Mouse (Mus musculus) C2C12 (cell line): ENCODE results near the gene Abca13. TPM values are rescaled to one million over a fixed set of nuclear protein-coding genes. Genes with fewer than 3 reads are reported as not detected.

ENCODE experiments used
- H3K27me3 ChIP-seq: one replicate; pipeline ENCODE4 v1.6.1; 2011; ENCODE audit not compliant: control insufficient read depth, insufficient read depth, insufficient read length
- H3K36me3 ChIP-seq: one replicate; pipeline ENCODE4 v1.6.1; 2011; ENCODE audit not compliant: control insufficient read depth, insufficient read depth
- H3K4me3 ChIP-seq: one replicate; pipeline ENCODE4 v1.5.1; 2011; ENCODE audit warnings: mild to moderate bottlenecking, control low read depth; ENCODE audit not compliant: poor library complexity, insufficient read depth, severe bottlenecking
- H3K79me2 ChIP-seq: one replicate; pipeline ENCODE4 v1.6.1; 2011; ENCODE audit not compliant: control insufficient read depth, insufficient read depth
- H3K79me3 ChIP-seq: one replicate; pipeline ENCODE4 v1.6.1; 2011; ENCODE audit warnings: low read depth, control low read depth
- H3ac ChIP-seq: one replicate; pipeline ENCODE3; 2011; ENCODE audit warnings: low read depth; ENCODE audit not compliant: control insufficient read depth, insufficient read length
- CEBPB ChIP-seq: IDR thresholded peaks from one replicate; pipeline ENCODE4 v1.6.1; 2011; ENCODE audit warnings: low read depth, mild to moderate bottlenecking, control low read depth, moderate library complexity
- CTCF ChIP-seq: IDR thresholded peaks from one replicate; pipeline ENCODE4 v1.5.1; 2011; ENCODE audit not compliant: control insufficient read depth, insufficient read depth, insufficient read length
- FOSL1 ChIP-seq: IDR thresholded peaks from one replicate; pipeline ENCODE4 v1.8.0; 2011; ENCODE audit warnings: mild to moderate bottlenecking, low read length; ENCODE audit not compliant: poor library complexity, insufficient read depth, severe bottlenecking
- MAX ChIP-seq: IDR thresholded peaks from one replicate; pipeline ENCODE4 v1.6.1; 2011; ENCODE audit warnings: mild to moderate bottlenecking, control low read depth
- MYOD1 ChIP-seq: IDR thresholded peaks from one replicate; pipeline ENCODE4 v1.6.1; 2011; ENCODE audit warnings: low read depth; ENCODE audit not compliant: control insufficient read depth, insufficient read length
- MYOG ChIP-seq: IDR thresholded peaks from one replicate; pipeline ENCODE4 v1.6.1; 2011; ENCODE audit not compliant: control insufficient read depth, insufficient read length; ENCODE audit errors: extremely low read depth
- USF1 ChIP-seq: IDR thresholded peaks from one replicate; pipeline ENCODE4 v1.6.1; 2011; ENCODE audit warnings: low read depth, mild to moderate bottlenecking, control low read depth, moderate library complexity
- polyA plus RNA-seq: library from polyadenylated mRNA; unstranded; fragments of >200 nt; fragmentation: generic; extraction: Trizol; gene quantifications from one replicate; pipeline ENCODE4 v1.2.1, GENCODE M21; 2012; ENCODE audit warnings: missing spikeins

Gene Abca13
- polyA plus RNA-seq, 1 experiment = 0.04 TPM

- H3K36me3 ChIP-seq = no peaks in the 10 kb centered on the region
- no peaks in the 10 kb centered on the region for H3K79me2 ChIP-seq
- H3K27me3 ChIP-seq = no peaks in the 10 kb centered on the region
- TF ChIP-seq MYOG (no peak), CEBPB (no peak), MAX (no peak), MYOD1 (no peak), CTCF (no peak), USF1 (no peak), FOSL1 (no peak)
- H3K79me3 ChIP-seq = no peaks in the 10 kb centered on the region
- no peak overlapping the region for H3K4me3 ChIP-seq
- no peak overlapping the region for H3ac ChIP-seq
Observed at GRCm38 (mm10) chr11:9560026-9560425, 368.3 kb downstream of the Abca13 start.

DNA sequence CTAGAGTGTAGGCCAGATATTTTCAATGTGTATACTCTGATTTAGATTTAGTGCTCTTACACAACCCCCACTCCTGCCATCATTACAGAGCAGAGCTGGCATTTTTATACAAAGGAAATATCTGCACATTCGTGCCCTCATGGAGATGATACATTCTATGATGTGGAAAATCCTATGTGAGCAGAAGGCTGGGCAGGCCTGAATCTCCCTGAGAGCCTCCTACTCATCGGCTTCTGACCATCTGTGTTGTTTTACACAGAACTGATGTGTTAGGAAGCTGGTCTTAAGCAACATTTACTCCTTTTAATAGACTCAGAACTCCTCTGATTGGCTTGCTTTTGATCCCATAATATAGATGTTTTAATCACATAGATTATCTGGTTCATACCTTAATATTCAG lies 376.6 kb downstream of the Abca13 start:
- TF ChIP-seq USF1 = no peak
- no peak for TF ChIP-seq MYOD1
- no peak for TF ChIP-seq MAX
- TF ChIP-seq CEBPB = no peak
- no peak for TF ChIP-seq MYOG
- no peak for TF ChIP-seq CTCF
- no peak for TF ChIP-seq FOSL1
- H3K36me3 ChIP-seq = no peaks in the 10 kb centered on the region
- H3K79me3 ChIP-seq = no peaks in the 10 kb centered on the region
- no peak overlapping the region for H3ac ChIP-seq
- no peaks in the 10 kb centered on the region for H3K79me2 ChIP-seq
- H3K4me3 ChIP-seq = no peak overlapping the region
- H3K27me3 ChIP-seq = no peaks in the 10 kb centered on the region

DNA sequence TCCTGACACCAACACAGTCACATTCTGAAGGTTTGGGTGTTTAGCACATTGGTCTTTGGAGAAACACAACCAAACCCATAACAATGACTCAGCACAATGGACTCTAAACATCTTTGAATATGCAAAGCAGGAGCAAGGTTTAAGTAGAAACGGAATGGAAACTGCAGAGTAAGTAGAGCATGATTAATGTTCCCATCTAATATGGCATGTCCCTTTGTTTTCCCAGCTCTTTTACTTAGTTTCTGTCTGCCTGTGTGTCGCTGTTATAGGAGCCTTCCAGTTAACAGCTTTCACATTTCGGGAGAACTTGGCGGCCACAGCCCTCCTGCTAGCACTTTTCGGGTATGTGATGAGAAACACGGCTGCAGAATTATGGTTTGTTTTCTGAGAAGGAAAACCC lies 378.6 kb downstream of the Abca13 start:
- no peaks in the 10 kb centered on the region for H3K79me3 ChIP-seq
- H3K4me3 ChIP-seq = no peak overlapping the region
- no peak overlapping the region for H3ac ChIP-seq
- no peaks in the 10 kb centered on the region for H3K79me2 ChIP-seq
- TF ChIP-seq MYOD1 = no peak
- TF ChIP-seq FOSL1 = no peak
- TF ChIP-seq MYOG = no peak
- TF ChIP-seq CTCF = no peak
- no peak for TF ChIP-seq MAX
- TF ChIP-seq CEBPB = no peak
- H3K36me3 ChIP-seq = no peaks in the 10 kb centered on the region
- no peaks in the 10 kb centered on the region for H3K27me3 ChIP-seq

GRCm38 (mm10) chr11:9574894-9575293 lies 383.2 kb downstream of the Abca13 start:
- no peaks in the 10 kb centered on the region for H3K36me3 ChIP-seq
- H3ac ChIP-seq = no peak overlapping the region
- no peaks in the 10 kb centered on the region for H3K79me3 ChIP-seq
- H3K4me3 ChIP-seq = no peak overlapping the region
- no peaks in the 10 kb centered on the region for H3K27me3 ChIP-seq
- no peaks in the 10 kb centered on the region for H3K79me2 ChIP-seq
- TF ChIP-seq MYOD1 (no peak), CEBPB (no peak), FOSL1 (no peak), CTCF (no peak), MYOG (no peak), USF1 (no peak), MAX (no peak)

GRCm38 (mm10) chr11:9591757-9592316 lies 400.1 kb downstream of the Abca13 start:
- Histone ChIP-seq H3K79me3 (no peaks in the 10 kb centered on the region), H3K27me3 (no peaks in the 10 kb centered on the region), H3K79me2 (no peaks in the 10 kb centered on the region), H3ac (no peak overlapping the region), H3K36me3 (no peaks in the 10 kb centered on the region), H3K4me3 (no peak overlapping the region)
- TF ChIP-seq MYOG (no peak), MYOD1 (no peak), CTCF (no peak)

- Histone ChIP-seq H3K79me3 (no peaks in the 10 kb centered on the region), H3ac (no peak overlapping the region), H3K36me3 (no peaks in the 10 kb centered on the region), H3K79me2 (no peaks in the 10 kb centered on the region), H3K27me3 (no peaks in the 10 kb centered on the region), H3K4me3 (no peak overlapping the region)
- TF ChIP-seq USF1 (no peak), MYOD1 (no peak), FOSL1 (no peak), CEBPB (no peak), MYOG (no peak), CTCF (no peak), MAX (no peak)
Observed at GRCm38 (mm10) chr11:9597299-9597698, 405.6 kb downstream of the Abca13 start.
